Mouse (Mus musculus): ENCODE results near the gene Mymx.

GRCm38 (mm10) chr17:45565103-45565502 lies 36.8 kb downstream of the Mymx start:
- no peak for TF ChIP-seq CTCF (IDR thresholded peaks at IDR 0.05; ENCODE audit: low read depth, low read length)
- TF ChIP-seq EP300 (IDR thresholded peaks at IDR 0.05; ENCODE audit: insufficient read depth, low read depth, low read length), result no peak
- TF ChIP-seq POLR2A (IDR thresholded peaks at IDR 0.05; ENCODE audit: insufficient read depth, low read length), result no peak
